Mouse (Mus musculus): ENCODE results near the gene 1700003H04Rik.

DNA sequence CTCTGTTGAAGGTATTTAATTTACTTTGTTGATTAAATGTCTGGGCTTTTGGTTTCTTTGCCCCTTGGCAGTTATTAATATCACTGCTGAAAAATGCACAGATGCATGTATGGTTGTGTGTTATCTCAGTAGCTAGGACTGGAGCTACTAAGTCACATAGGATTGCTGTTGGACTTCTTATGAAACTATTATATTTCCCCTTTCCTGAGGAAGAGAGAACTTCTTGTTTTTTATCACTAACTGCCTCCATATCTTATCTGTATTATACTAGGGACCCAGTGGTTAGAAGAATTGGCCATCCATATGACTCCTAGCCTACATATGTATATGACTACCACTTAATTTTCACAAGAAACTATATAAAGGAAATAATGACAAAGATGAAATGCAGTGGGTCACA, 24.9 kb downstream of the 1700003H04Rik start:
- TF ChIP-seq CTCF (IDR thresholded peaks at IDR 0.05; ENCODE audit: borderline replicate concordance, insufficient read depth, low read depth, low read length): no peak
- no peak for TF ChIP-seq POLR2A (IDR thresholded peaks at IDR 0.05; ENCODE audit: borderline replicate concordance, insufficient read depth, low read length)

All from cerebellum, adult 2 months (tissue).